Mouse (Mus musculus): ENCODE measurements around the gene Gm960.

DNA sequence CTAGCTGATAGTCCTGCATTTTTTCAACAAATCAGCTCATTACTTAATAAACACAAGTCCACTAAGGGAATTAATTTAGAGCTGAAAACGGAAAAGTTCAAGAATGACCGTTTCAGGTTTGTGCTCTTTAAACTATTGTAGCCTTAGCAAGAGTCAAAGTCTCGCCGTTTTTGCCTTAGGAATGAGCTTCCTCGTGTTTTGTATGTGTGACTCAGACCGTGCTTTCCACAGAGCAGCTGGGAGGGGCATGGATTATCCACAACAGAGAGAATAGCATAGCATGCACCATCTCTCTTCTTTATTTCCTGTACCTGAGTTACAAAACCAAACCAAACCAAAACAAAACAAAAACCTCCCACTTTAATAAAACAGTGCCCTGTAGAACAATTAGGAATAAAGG is 26.1 kb downstream of the Gm960 start:
- TF ChIP-seq CTCF (IDR thresholded peaks at IDR 0.05; ENCODE audit: extremely low read depth, insufficient read depth, insufficient read length, insufficient replicate concordance) = no peak
- TF ChIP-seq POLR2A (IDR thresholded peaks at IDR 0.05; ENCODE audit: low read depth, low read length) = no peak

Data from spleen, adult 2 months (tissue).